Mouse (Mus musculus): ENCODE data around the gene Qrfp. TPM values are rescaled to one million over a fixed set of nuclear protein-coding genes. Genes with fewer than 3 reads are reported as not detected.

Qrfp gene
- polyA plus RNA-seq, 1 experiment from 2014 or later: 0.04 TPM

DNA sequence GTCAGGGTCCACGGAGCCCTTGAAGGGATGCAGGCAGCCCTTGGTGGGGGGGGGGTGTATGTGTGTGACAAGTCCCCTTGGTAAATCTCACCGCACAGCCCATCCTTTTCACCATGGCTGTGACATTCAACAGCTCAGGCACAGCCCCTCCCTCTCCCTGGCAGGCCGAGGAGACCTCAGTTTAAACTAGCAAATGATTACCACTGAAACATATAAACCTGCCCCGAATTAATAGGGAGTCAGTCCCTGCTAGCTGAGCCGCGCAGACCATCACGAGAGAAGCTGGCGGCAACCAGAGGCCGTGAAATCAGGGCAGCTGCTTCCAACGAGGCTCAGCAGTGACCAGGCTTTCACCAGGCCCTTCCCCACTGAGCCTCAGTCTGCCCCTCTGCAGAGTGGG is 25.7 kb upstream of the Qrfp start:
- Histone ChIP-seq H3K27me3 (replicated peaks; ENCODE audit: insufficient read depth, low read length) (no peaks in the 10 kb centered on the region), H3K4me3 (ENCODE audit: low read depth, low read length) (no peak overlapping the region), H3K27ac (ENCODE audit: low read length) (no peak overlapping the region), H3K36me3 (ENCODE audit: insufficient read depth, low read length) (no peaks in the 10 kb centered on the region), H3K4me1 (ENCODE audit: insufficient read depth, low read depth, low read length) (no peaks in the 10 kb centered on the region), H3K4me2 (replicated peaks; ENCODE audit: low read depth, low read length) (no peak overlapping the region), H3K9ac (replicated peaks; ENCODE audit: low read depth) (no peak overlapping the region), H3K9me3 (ENCODE audit: low read length) (no peaks in the 10 kb centered on the region)
- 67% methylated on average over 10 of the region's 10 CpGs for WGBS
- DNase-seq (ENCODE audit: low spot score) (no peak), ATAC-seq (no peak)
- no peak for TF ChIP-seq EP300 (IDR thresholded peaks at IDR 0.05)
- TF ChIP-seq CTCF (IDR thresholded peaks at IDR 0.05): no peak

DNA sequence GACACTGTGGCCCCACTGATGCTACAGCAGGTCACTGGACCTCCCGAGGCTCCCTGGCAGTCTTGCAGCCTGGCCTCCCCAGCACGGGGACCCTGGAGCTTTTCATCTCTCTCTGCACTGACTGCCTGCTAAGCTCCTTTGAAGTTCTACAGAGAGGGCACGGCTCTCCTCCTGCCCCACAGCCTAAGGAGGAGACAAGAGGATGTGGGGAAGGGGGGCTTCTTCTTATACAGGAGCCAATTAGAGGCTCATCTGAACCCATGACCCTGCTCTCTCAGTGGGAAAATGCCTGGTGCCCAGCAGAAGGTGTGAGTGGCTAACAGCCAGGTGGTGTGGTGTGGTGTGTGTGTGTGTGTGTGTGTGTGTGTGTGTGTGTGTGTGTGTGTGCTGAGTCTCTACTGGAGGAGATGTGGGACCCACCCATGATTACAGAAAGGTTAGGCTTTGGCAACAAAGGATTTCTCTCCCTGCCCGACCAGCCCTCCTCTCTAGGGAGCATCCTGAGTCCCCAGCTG is 18.0 kb upstream of the Qrfp start:
- Histone ChIP-seq H3K9ac (replicated peaks; ENCODE audit: low read depth) (no peak overlapping the region), H3K36me3 (ENCODE audit: insufficient read depth, low read length) (no peaks in the 10 kb centered on the region), H3K4me3 (ENCODE audit: low read depth, low read length) (no peak overlapping the region), H3K27me3 (replicated peaks; ENCODE audit: insufficient read depth, low read length) (0 out of 2 replicates have a peak, but pooled peaks cover under 1% of the 10 kb centered on the region), H3K9me3 (ENCODE audit: low read length) (no peaks in the 10 kb centered on the region), H3K4me2 (replicated peaks; ENCODE audit: low read depth, low read length) (no peak overlapping the region), H3K4me1 (ENCODE audit: insufficient read depth, low read depth, low read length) (no peaks in the 10 kb centered on the region; the same call in 1 of the 2 replicates), H3K27ac (ENCODE audit: low read length) (no peak overlapping the region)
- 23% methylated on average over 4 of the region's 4 CpGs for WGBS
- no peak for ATAC-seq
- TF ChIP-seq CTCF (IDR thresholded peaks at IDR 0.05) (no peak), EP300 (IDR thresholded peaks at IDR 0.05) (no peak)
- no peak for DNase-seq (ENCODE audit: low spot score)

DNA sequence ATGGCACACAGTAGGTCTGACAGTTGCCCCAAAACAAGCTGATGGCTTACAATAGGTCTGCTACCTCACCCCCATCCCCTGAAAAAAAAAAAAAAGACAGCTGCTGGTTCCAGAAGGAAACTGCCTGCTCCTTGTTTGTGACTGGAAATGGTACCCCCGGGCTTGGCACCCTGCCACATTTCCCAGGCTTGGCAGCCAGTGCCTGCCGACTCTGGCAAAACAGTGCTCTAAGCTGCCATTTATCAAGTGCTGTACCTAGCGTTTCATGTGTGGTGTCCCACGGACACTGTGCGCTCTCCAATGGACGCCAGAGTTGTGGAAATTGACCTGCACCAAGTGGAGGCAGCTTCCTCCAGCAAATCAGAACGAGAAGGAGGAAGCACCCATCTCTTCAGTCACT is 17.5 kb upstream of the Qrfp start:
- Histone ChIP-seq H3K27ac (ENCODE audit: low read length) (no peak overlapping the region), H3K4me2 (replicated peaks; ENCODE audit: low read depth, low read length) (no peak overlapping the region), H3K27me3 (replicated peaks; ENCODE audit: insufficient read depth, low read length) (0 out of 2 replicates have a peak, but pooled peaks cover 3% of the 10 kb centered on the region), H3K9ac (replicated peaks; ENCODE audit: low read depth) (no peak overlapping the region), H3K36me3 (ENCODE audit: insufficient read depth, low read length) (no peaks in the 10 kb centered on the region), H3K4me1 (ENCODE audit: insufficient read depth, low read depth, low read length) (no peaks in the 10 kb centered on the region; the same call in 1 of the 2 replicates), H3K4me3 (ENCODE audit: low read depth, low read length) (no peak overlapping the region), H3K9me3 (ENCODE audit: low read length) (no peaks in the 10 kb centered on the region)
- DNase-seq (ENCODE audit: low spot score): no peak
- 25% methylated on average over 7 of the region's 7 CpGs for WGBS
- no peak for ATAC-seq
- TF ChIP-seq CTCF (IDR thresholded peaks at IDR 0.05): no peak
- TF ChIP-seq EP300 (IDR thresholded peaks at IDR 0.05): no peak

DNA sequence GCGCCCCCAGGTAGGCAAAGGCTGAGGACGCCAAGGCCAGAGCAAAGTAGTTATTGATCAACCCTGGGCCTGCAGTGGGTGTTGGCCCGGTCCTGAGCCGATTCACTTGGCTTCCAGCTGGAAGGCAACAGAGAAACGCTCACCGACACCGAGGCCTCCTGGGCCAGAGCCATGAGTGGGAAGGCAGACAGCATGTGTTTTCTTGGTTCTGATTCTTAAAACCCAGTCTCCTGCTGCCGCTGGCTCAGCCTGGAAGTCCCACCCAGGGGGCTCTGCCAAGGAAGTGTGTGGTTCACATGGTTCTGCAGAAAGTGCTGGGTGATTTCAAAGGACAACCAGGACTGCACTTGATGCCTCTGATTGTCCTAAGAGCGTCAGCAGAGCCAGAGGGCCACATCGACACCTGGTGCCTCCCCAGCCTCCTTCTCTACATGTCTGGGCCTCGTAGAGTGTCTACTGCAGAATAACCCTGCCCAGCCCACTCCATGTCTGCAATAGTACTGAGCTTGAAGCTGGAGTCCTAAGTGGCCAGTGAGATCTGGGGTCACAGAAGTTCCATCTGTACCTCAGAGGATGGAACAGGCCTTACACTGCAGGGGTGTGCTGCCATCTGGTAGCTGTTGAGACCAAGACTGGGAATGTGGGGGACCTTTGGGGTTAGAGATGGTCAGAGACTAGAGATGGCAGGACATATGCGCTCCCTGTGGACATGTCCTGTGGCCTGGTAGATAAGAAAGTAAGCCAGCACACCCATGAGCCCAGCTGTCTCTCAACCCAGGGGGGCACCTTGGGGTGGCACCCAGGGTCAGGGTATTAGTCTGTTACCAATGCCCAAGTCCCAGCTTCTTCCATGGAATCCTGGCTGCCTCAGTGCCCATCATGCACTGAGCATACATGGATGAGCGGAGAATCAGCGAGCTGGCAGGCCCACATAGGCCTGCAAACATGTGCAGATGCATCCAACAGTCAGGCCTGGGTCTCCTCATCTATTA is 16.0 kb upstream of the Qrfp start:
- Histone ChIP-seq H3K4me3 (ENCODE audit: low read depth, low read length) (no peak overlapping the region), H3K27ac (ENCODE audit: low read length) (no peak overlapping the region), H3K27me3 (replicated peaks; ENCODE audit: insufficient read depth, low read length) (0 out of 2 replicates have a peak, but pooled peaks cover 7% of the 10 kb centered on the region), H3K9ac (replicated peaks; ENCODE audit: low read depth) (no peak overlapping the region), H3K36me3 (ENCODE audit: insufficient read depth, low read length) (no peaks in the 10 kb centered on the region), H3K4me1 (ENCODE audit: insufficient read depth, low read depth, low read length) (no peaks in the 10 kb centered on the region; the same call in 1 of the 2 replicates), H3K4me2 (replicated peaks; ENCODE audit: low read depth, low read length) (no peak overlapping the region), H3K9me3 (ENCODE audit: low read length) (no peaks in the 10 kb centered on the region)
- TF ChIP-seq CTCF (IDR thresholded peaks at IDR 0.05) (no peak), EP300 (IDR thresholded peaks at IDR 0.05) (no peak)
- no peak for DNase-seq (ENCODE audit: low spot score)
- WGBS: 84% methylated on average over 14 of the region's 14 CpGs
- no peak for ATAC-seq

DNA sequence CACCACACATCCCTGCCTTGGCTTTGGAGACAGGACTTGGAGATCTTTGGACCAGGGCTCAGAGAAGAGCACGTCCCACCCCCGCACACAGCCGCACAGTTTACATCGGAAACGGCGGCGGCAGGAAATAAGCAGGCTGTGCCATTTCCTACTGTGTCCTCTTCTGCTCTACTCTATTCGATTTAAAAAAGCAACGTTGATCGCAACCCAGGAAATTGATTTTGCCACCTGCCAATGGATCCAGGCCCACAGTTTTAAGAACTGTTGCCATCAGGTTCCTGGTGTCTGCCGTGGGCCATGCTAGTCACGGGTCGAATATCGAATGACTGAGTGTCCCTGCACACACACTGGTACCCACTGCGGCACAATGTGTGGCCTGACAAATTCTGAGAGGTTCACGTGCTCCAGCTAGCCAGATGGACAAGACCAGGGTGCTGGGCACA is 15.1 kb upstream of the Qrfp start:
- 59% methylated on average over 16 of the region's 16 CpGs for WGBS
- H3K4me2 ChIP-seq (replicated peaks; ENCODE audit: low read depth, low read length): no peak overlapping the region
- no peak overlapping the region for H3K27ac ChIP-seq (ENCODE audit: low read length)
- no peaks in the 10 kb centered on the region; the same call in 1 of the 2 replicates for H3K4me1 ChIP-seq (ENCODE audit: insufficient read depth, low read depth, low read length)
- DNase-seq (ENCODE audit: low spot score) (no peak), ATAC-seq (no peak)
- H3K27me3 ChIP-seq (replicated peaks; ENCODE audit: insufficient read depth, low read length): 0 out of 2 replicates have a peak, but pooled peaks cover 7% of the 10 kb centered on the region
- no peak overlapping the region for H3K4me3 ChIP-seq (ENCODE audit: low read depth, low read length)
- H3K36me3 ChIP-seq (ENCODE audit: insufficient read depth, low read length): no peaks in the 10 kb centered on the region
- H3K9me3 ChIP-seq (ENCODE audit: low read length): no peaks in the 10 kb centered on the region
- no peak overlapping the region for H3K9ac ChIP-seq (replicated peaks; ENCODE audit: low read depth)
- TF ChIP-seq CTCF (IDR thresholded peaks at IDR 0.05) (no peak), EP300 (IDR thresholded peaks at IDR 0.05) (no peak)

All from lung, postnatal 0 days (tissue).